Mouse (Mus musculus): ENCODE measurements around the gene Rasl12.

Gene Rasl12

GRCm38 (mm10) chr9:65393606-65394005 is 4.7 kb upstream of the Rasl12 start:
- DNase-seq = no peak

- DNase-seq = no peak
Observed at GRCm38 (mm10) chr9:65394360-65394759, 3.9 kb upstream of the Rasl12 start.

GRCm38 (mm10) chr9:65399934-65400333 is 1.6 kb downstream of the Rasl12 start:
- DNase-seq = no peak

DNA sequence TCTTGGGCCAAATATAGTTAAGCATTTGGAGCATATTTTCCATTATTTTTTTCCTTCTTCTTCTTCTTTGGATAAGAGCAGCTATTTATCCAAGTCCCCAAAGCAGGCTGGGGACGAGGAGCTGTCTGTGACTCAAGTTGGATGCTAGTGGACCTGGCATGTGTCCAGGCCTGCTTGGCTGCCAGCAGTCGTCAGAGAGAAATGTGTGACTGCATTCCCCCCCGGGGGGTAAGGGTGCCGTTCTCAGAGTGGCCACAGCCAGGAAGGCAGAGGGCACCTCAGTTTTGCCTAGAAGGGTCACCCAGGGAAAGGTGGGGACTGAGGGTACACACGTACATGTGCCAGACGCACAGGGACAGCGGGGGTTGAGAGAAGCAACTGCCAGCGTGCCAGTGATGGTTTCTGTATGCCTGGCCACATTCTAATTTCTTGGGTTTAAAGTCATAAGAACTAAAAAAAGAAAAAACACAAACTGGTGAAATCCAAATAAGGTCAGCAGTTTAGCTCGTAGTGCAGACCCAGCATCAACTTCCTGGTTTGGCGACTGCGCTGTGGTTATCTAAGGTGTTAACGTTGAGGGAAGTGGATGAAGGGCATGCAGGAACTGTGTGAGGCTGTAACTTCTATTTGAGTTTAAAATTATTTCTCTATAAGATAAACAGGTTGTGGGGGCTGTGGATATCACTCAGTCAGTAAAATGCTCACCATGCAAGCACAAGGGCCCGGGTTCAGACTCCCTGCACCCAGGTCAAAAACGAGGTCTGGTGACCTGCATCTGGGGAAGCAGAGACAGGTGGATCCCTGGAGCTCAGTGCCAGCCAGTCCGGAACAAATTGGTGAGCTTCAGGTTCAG is 6.3 kb downstream of the Rasl12 start:
- peak; percentile 58 for DNase-seq

DNA sequence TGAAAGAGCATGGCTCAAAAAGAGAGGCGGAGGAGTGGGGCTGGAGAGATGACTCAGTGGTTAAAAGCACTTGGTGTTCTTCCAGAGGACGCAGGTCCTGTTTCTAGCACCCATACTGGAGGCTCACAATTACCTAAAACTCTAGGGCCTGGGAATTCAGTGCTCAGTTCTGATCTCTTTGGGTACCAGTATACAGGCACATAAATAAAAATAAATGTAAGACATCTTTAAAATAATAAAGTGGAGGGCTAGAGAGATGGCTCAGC is 6.8 kb downstream of the Rasl12 start:
- no peak for DNase-seq

GRCm38 (mm10) chr9:65407327-65407726 is 9.0 kb downstream of the Rasl12 start:
- DNase-seq = no peak

DNA sequence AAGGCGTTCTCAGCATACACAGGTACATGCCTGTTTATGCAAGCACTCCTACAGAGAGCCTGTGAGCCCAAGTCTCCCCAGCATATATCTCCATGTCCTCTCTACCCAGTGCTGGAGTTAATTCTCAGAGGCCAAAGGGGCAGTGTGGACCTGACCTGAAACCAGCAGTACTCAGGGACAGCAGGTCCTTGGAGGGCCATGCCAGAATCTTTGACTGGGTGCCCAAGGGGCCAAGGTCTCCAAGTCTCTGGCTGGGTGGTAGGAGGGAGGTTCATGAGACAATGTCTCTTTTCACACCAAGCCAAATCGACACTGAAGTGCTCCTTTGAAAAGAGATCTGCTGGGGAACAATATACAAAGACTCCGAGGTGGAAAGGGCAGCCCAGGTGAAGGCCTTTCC is 9.6 kb downstream of the Rasl12 start:
- DNase-seq = no peak

DNA sequence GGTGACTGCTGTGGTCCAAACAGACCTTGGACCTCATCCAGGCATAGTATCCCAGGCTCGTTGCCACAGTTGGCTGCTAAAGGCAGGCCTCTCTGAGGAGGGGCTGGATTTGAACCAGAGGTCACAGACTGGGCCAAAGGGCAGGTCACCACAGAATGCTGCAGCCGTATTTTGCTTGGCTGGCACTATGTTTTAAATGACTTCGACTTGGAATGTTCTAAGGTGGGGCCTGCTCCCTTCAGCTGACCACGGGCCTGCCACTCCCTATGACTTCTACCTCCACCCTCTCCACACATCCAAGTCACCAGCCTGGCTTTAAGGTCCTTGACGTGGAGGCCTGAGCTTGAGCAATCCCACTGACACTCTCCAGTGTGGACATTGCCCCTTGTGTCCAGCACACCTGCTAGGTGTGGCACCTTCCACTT is 10.6 kb downstream of the Rasl12 start:
- DNase-seq = no peak

GRCm38 (mm10) chr9:65410378-65410777 is 12.1 kb downstream of the Rasl12 start:
- DNase-seq = no peak

- no peak for DNase-seq
Observed at GRCm38 (mm10) chr9:65411326-65411725, 13.0 kb downstream of the Rasl12 start.

DNA sequence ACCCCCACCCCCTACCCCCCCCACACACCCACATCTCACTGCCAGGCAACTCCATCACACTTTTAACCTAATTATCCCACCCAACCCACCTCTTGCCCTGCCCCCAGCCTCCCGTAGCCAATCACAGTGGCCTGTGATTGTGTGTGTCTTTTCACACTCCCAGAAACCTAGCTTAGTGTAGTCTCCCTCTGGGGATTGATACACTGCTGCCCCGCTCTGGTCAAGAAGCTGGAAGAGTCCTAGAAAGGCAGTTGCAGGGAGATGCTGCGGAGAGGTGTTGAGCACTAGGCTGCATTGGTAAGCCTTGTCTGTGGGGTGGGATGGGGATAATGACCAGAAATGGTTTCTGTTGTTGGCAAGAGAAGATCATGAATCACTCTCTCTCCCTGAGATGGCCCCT is 19.4 kb downstream of the Rasl12 start:
- DNase-seq = no peak

DNA sequence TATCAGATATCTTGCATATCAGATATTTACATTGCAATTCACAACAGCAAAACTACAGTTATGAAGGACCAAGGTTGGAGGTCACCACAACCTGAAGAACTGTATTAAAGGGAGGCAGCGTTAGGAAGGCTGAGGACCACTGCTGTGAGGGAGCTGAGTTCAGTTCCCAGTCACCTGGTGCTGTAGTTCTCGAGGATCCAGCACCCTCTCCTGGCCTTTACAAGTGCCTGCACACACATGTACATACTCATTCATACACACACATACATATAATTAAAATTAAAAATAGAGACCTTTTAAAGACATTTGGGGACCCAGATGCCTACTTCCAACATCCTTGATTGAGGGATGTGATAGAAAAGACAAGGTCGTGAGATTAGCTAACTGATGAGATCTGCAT is 21.3 kb downstream of the Rasl12 start:
- DNase-seq = no peak

DNA sequence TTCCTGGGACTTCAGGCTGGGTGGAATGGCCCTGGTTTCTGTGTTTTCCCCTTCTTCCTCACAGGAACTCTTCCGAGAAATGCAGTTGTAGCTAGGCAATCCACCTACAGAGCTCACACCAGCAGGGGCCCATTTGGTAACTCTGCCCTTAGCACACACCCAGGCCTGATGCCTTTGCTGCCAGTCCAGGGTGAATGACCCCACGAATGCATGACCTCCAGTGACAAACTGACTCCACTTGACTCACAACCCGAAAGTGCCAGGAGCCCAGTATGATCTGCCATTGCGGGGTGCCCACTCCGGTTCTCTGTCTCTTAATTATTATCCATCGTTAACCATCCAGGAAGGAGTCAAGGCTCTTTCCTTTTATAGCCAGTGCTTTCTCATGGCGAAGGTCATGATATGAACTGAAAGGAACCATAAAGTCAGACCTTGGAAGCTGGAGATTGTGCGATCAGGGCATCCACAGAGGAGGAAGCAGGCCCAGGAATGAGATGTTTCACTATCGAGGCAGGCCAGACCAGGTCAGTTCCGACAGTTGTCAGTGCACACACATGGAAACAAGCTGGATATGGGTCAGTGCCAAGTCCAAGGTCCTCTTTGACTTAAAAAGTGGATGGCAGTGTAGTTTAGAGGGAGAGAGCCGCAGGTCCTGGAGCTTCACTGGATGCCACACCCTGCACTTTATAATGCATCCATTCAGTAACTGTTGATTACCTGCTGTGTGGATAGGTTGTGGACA is 24.6 kb downstream of the Rasl12 start, which contains the start of gene Slc51b:
Slc51b (minus strand) TSS at position 196 of the 742 bp plus-strand sequence.
- DNase-seq = no peak

- DNase-seq = no peak
Observed at GRCm38 (mm10) chr9:65424393-65424792, 26.1 kb downstream of the Rasl12 start.

DNA sequence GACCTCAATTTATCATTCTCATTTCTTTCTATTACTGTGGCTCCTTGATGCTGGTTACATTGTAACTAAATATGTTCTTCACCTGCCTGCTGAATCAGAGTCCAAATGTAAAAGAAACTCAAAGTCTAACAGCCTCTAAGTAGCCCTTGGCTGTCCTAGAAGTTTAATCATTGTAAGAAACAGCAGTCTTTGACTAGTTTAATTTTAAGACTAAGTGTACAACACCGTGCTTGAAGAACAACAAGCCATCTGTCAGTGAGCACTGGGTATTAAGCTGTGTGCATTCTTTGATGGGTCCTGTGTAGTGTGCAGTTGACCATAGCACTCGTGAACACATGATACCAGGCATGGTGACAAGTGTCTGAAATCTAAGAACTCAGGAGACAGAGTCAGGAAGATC is 29.2 kb downstream of the Rasl12 start:
- no peak for DNase-seq

GRCm38 (mm10) chr9:65428003-65428402 is 29.7 kb downstream of the Rasl12 start:
- DNase-seq = no peak

- no peak for DNase-seq
Observed at GRCm38 (mm10) chr9:65430401-65430800, 32.1 kb downstream of the Rasl12 start.

DNA sequence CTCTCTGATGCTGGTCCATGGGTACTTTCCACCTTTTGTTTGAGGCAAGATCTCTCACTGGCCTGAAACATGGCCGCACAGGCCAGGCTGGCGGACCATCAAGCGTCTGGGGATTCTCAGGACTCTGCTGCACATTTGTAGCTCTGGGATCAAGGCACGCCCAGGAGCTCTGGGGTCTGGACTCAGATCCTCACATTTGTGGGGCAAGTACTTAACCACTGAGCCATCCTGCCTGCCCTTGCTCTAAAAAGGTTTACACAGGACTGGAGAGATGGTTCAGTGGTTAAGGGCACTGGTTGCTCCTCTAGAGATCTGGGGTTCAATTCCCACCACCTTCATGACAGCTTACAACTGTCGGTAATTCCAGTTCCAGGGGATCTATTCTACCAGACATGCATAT is 32.6 kb downstream of the Rasl12 start:
- DNase-seq = no peak

GRCm38 (mm10) chr9:65432236-65432635 is 33.9 kb downstream of the Rasl12 start:
- DNase-seq = peak; percentile 83

- no peak for DNase-seq
Observed at GRCm38 (mm10) chr9:65434140-65434539, 35.8 kb downstream of the Rasl12 start.

DNA sequence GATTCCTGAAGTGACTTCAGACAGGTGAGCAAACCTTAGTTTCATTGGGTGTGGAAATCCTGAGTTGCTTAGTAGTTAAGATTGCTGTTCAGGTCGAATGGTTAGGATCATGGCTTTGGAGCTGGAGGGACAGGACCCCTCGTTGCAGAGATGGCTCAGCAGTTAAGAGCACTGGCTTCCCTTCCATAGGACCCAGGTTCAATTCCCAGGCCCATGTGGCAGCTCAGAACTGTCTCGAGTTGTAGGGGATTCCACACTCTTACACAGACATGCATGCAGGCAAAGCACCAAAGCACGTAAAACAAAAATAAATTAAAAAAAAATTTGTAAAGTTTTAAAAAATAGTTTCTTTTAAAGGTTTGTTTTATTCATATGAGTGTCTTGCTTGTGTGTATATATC is 36.9 kb downstream of the Rasl12 start:
- no peak for DNase-seq

DNA sequence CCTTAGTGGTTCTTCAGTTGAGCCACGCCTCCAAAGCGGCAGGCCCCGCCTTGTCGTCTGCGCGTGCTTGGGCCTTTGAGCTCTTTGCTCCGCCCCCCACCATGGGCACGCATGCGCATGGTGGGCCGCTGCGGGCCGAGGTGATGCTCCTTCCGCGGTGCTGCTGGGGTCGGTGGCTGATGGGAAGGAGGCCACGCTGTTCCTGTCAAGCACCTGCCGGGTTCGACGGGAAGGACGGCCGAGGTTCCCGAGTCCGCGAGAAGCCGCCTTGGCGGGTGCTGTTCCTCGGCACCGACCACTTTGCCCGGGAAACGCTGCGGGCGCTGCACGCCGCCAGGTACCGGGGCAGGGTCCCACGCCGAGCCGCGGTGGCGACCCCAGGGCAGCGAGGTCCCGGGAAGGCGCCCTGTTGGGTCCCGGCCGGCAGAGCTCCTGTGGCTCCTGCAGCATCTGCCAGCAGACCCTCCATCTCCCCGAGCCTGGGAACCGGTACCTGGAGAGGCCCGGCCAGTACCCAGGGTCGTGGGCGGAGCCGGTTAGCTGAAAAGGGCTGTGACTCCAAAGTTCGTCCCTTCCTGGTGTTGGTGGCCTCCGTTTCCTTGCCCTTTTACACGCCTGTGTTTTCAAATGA is 37.5 kb downstream of the Rasl12 start, which contains the start of gene Mtfmt:
Mtfmt (plus strand) TSS at position 112 of the 631 bp plus-strand sequence.
- DNase-seq = peak; percentile 89

GRCm38 (mm10) chr9:65444692-65445091 is 46.4 kb downstream of the Rasl12 start:
- no peak for DNase-seq

GRCm38 (mm10) chr9:65447951-65448350 is 49.6 kb downstream of the Rasl12 start:
- no peak for DNase-seq

All from right cerebral cortex, postnatal 25 days (tissue).